Comparison of ENCODE assay signal across 13 mouse cellular contexts in the genomic region with DNA sequence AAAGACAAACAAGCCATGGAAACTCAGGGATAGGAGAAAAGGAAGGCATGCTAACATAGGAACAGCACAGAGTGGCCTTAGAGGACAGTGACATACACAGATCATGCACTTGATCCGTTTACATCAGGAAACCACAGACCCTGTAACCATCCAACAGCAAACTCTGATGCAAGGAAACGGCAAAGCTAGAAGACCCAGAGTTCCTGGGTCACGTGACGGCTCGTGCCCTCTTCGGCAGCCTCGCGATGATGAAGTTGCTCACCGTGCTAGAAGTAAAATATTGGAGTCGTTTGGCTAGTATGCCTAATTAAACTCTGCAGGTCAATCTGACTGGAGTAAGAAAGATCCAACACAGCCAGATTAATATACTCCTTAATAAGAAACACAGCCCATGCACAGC. TPM values are rescaled to one million over a fixed set of nuclear protein-coding genes. Genes with fewer than 3 reads are reported as not detected.
DNase-seq lines count a peak whose midpoint lies in the region; ATAC-seq and TF ChIP-seq lines count a peak whose summit lies in the region.
"Had no signal": no experiment of that assay in that cellular context is flagged by ENCODE, and none has a peak within 500 bp of the region (broad histone marks: within the 10 kb centered on the region; RNA-seq: fewer than 3 reads in every experiment).

No protein-coding gene starts in this region.

- H3K9me3 ChIP-seq in neural tube, embryonic 11.5 days (ENCODE audit: control insufficient read depth, low read length): no peaks in the 10 kb centered on the region
- H3K9me3 ChIP-seq in forebrain, embryonic 13.5 days (replicated peaks): no peaks in the 10 kb centered on the region
- H3K9me3 ChIP-seq: G1E; lung, embryonic 15.5 days; midbrain, embryonic 15.5 days had no signal

- H3K4me1 ChIP-seq in neural tube, embryonic 11.5 days (ENCODE audit: control insufficient read depth, insufficient read depth, low read length): peaks cover 21% of the 10 kb centered on the region
- peaks cover 48% of the 10 kb centered on the region for H3K4me1 ChIP-seq in forebrain, embryonic 13.5 days
- no peaks in the 10 kb centered on the region for H3K4me1 ChIP-seq in kidney, adult 2 months (ENCODE audit: control insufficient read depth, insufficient read depth, low read length)
- H3K4me1 ChIP-seq: lung, embryonic 15.5 days had no signal

- TF ChIP-seq POLR2A in kidney, adult 2 months (IDR thresholded peaks at IDR 0.05; ENCODE audit: low read depth, low read length): no peak

- H3K36me3 ChIP-seq in neural tube, embryonic 11.5 days (ENCODE audit: control insufficient read depth, insufficient read depth, low read length): no peaks in the 10 kb centered on the region
- H3K36me3 ChIP-seq in forebrain, embryonic 13.5 days (ENCODE audit: poor library complexity, severe bottlenecking): no peaks in the 10 kb centered on the region
- no peaks in the 10 kb centered on the region for H3K36me3 ChIP-seq in kidney, adult 2 months (ENCODE audit: control insufficient read depth, insufficient read depth, low read length)
- H3K36me3 ChIP-seq: lung, embryonic 15.5 days; midbrain, embryonic 15.5 days had no signal

- no peak for TF ChIP-seq CTCF in kidney, adult 2 months (conservative IDR thresholded peaks at IDR 0.05; ENCODE audit: insufficient read depth, insufficient read length, low read depth, low read length)

- 76% methylated on average over 10 of the region's 10 CpGs for whole genome bisulfite sequencing in neural tube, embryonic 11.5 days
- WGBS in forebrain, embryonic 13.5 days: 62% methylated on average over 10 of the region's 10 CpGs
- WGBS in kidney, adult 2 months: 58% methylated on average over 10 of the region's 10 CpGs

- H3K4me3 ChIP-seq in neural tube, embryonic 11.5 days (ENCODE audit: low read depth, low read length): no peak overlapping the region
- no peak overlapping the region for H3K4me3 ChIP-seq in forebrain, embryonic 13.5 days
- no peak overlapping the region for H3K4me3 ChIP-seq in kidney, adult 2 months (ENCODE audit: insufficient read depth, low read depth, low read length)
- H3K4me3 ChIP-seq: lung, embryonic 15.5 days; midbrain, embryonic 15.5 days had no signal

- H3K4me2 ChIP-seq in neural tube, embryonic 11.5 days (ENCODE audit: low read depth): no peak overlapping the region
- peak overlapping the region; percentile 24 for H3K4me2 ChIP-seq in forebrain, embryonic 13.5 days
- H3K4me2 ChIP-seq: lung, embryonic 15.5 days; midbrain, embryonic 15.5 days had no signal

- ATAC-seq in neural tube, embryonic 11.5 days (ENCODE audit: insufficient read depth, low FRiP score, low TSS enrichment): 0 out of 2 replicates have a peak, but pooled peaks have one; percentile 10
- ATAC-seq in forebrain, embryonic 13.5 days: no peak
- ATAC-seq: inflammation-experienced regulatory T-cells, adult 6 months had no signal

- 0 out of 2 replicates have a peak overlapping the region, but pooled peaks have one; percentile 15 for H3K27ac ChIP-seq in neural tube, embryonic 11.5 days (ENCODE audit: low read depth, low read length)
- peak overlapping the region; percentile 88 for H3K27ac ChIP-seq in forebrain, embryonic 13.5 days
- no peak overlapping the region for H3K27ac ChIP-seq in kidney, adult 2 months (ENCODE audit: insufficient read depth, low read depth, low read length)
- H3K27ac ChIP-seq: lung, embryonic 15.5 days had no signal

- DNase-seq in neural tube, embryonic 11.5 days (ENCODE audit: low spot score): no peak
- DNase-seq in neural tube, embryonic 10.5 days (ENCODE audit: extremely low spot score, low spot score): no peak
- peak; percentile 34 for DNase-seq in naive thymus-derived CD4-positive, alpha-beta T cell, adult 2 months (ENCODE audit: low read depth)
- no peak for DNase-seq in adrenal gland, adult 8-10 months
- no peak for DNase-seq in kidney, adult 2 months
- DNase-seq in right cerebral cortex, postnatal 14 days: no peak
- DNase-seq: embryo, embryonic 11 days; kidney, postnatal 4 days had no signal

- no peaks in the 10 kb centered on the region for H3K27me3 ChIP-seq in neural tube, embryonic 11.5 days (ENCODE audit: control insufficient read depth, insufficient read depth, low read length)
- no peaks in the 10 kb centered on the region for H3K27me3 ChIP-seq in forebrain, embryonic 13.5 days
- no peaks in the 10 kb centered on the region for H3K27me3 ChIP-seq in kidney, adult 2 months (replicated peaks; ENCODE audit: control insufficient read depth, insufficient read depth, low read length)
- H3K27me3 ChIP-seq: lung, embryonic 15.5 days; midbrain, embryonic 15.5 days had no signal

- no peak overlapping the region for H3K9ac ChIP-seq in neural tube, embryonic 11.5 days (ENCODE audit: low read length)
- peak overlapping the region; percentile 45 for H3K9ac ChIP-seq in forebrain, embryonic 13.5 days
- H3K9ac ChIP-seq: lung, embryonic 15.5 days; midbrain, embryonic 15.5 days had no signal

RNA-seq across cellular contexts. Expression of gene Cdc14a, which starts 25.3 kb away (rescaled TPM):
- 18.2 and 19.7 TPM in 2 replicates for polyA plus RNA-seq in neural tube, embryonic 11.5 days (2014; fragmentation: Nextera tagmentation; extraction: Ambion mirVana)
- 11.9 and 12.5 TPM in 2 replicates for polyA plus RNA-seq in forebrain, embryonic 13.5 days (2015; fragmentation: Nextera tagmentation; extraction: Ambion mirVana)
- 10 to 100 TPM in 3 of 4 experiments, 1 to 10 TPM in 1; 8.0 to 23.8 (median 16.2) TPM for total RNA-seq in adrenal gland, adult 8-10 months (2022)
- polyA plus RNA-seq in kidney, adult 2 months (2012; rRNA removed): 5.3 and 5.5 TPM in 2 replicates
